Mouse (Mus musculus): Measurements from ENCODE around the gene Slc29a2. TPM values are rescaled to one million over a fixed set of nuclear protein-coding genes. Genes with fewer than 3 reads are reported as not detected.

Slc29a2 gene
- polyA plus RNA-seq, 1 experiment from 2014 or later = 5.8 TPM

- H3K9ac ChIP-seq = peak overlapping the region; percentile 54
- H3K4me1 ChIP-seq = peaks cover 56% of the 10 kb centered on the region
- H3K27ac ChIP-seq = peak overlapping the region; percentile 87
- H3K4me3 ChIP-seq = no peak overlapping the region
- no peaks in the 10 kb centered on the region for H3K36me3 ChIP-seq
- peak; percentile 13; the same call in 1 of the 2 replicates for ATAC-seq (ENCODE audit: insufficient number of reproducible peaks, insufficient read depth, low FRiP score, low TSS enrichment, low read depth)
- H3K4me2 ChIP-seq = peak overlapping the region; percentile 22
- H3K9me3 ChIP-seq = no peaks in the 10 kb centered on the region
- H3K27me3 ChIP-seq = no peaks in the 10 kb centered on the region
- WGBS = 30% methylated on average over 5 of the region's 5 CpGs
These were observed 37.0 kb downstream of the Slc29a2 start for GRCm38 (mm10) chr19:5060365-5061330.

GRCm38 (mm10) chr19:5062041-5062440 lies 38.4 kb downstream of the Slc29a2 start:
- WGBS = 85% methylated on average over 5 of the region's 5 CpGs
- Histone ChIP-seq H3K9ac (no peak overlapping the region), H3K27me3 (no peaks in the 10 kb centered on the region), H3K36me3 (no peaks in the 10 kb centered on the region), H3K4me1 (peaks cover 53% of the 10 kb centered on the region), H3K4me3 (no peak overlapping the region), H3K27ac (no peak overlapping the region), H3K4me2 (no peak overlapping the region), H3K9me3 (no peaks in the 10 kb centered on the region)
- ATAC-seq (ENCODE audit: insufficient number of reproducible peaks, insufficient read depth, low FRiP score, low TSS enrichment, low read depth) = no peak

GRCm38 (mm10) chr19:5062446-5062845 lies 38.8 kb downstream of the Slc29a2 start:
- no peak overlapping the region for H3K4me2 ChIP-seq
- ATAC-seq (ENCODE audit: insufficient number of reproducible peaks, insufficient read depth, low FRiP score, low TSS enrichment, low read depth) = no peak
- no peak overlapping the region for H3K9ac ChIP-seq
- H3K9me3 ChIP-seq = no peaks in the 10 kb centered on the region
- H3K27me3 ChIP-seq = no peaks in the 10 kb centered on the region
- no peaks in the 10 kb centered on the region for H3K36me3 ChIP-seq
- WGBS = 43% methylated on average over 6 of the region's 6 CpGs
- H3K4me3 ChIP-seq = no peak overlapping the region
- peaks cover 57% of the 10 kb centered on the region for H3K4me1 ChIP-seq
- H3K27ac ChIP-seq = no peak overlapping the region

GRCm38 (mm10) chr19:5065104-5065503 lies 41.4 kb downstream of the Slc29a2 start:
- Histone ChIP-seq H3K9me3 (no peaks in the 10 kb centered on the region), H3K4me2 (no peak overlapping the region), H3K4me1 (peaks cover 59% of the 10 kb centered on the region), H3K27ac (no peak overlapping the region), H3K4me3 (no peak overlapping the region), H3K27me3 (peaks cover 9% of the 10 kb centered on the region; the same call in 1 of the 2 replicates), H3K9ac (no peak overlapping the region), H3K36me3 (no peaks in the 10 kb centered on the region)
- 61% methylated on average over 7 of the region's 7 CpGs for WGBS
- ATAC-seq (ENCODE audit: insufficient number of reproducible peaks, insufficient read depth, low FRiP score, low TSS enrichment, low read depth) = no peak

- WGBS = 6% methylated on average over 15 of the region's 15 CpGs
These were observed 43.6 kb downstream of the Slc29a2 start for GRCm38 (mm10) chr19:5067040-5067799.

GRCm38 (mm10) chr19:5067867-5068569 lies 44.4 kb downstream of the Slc29a2 start, which contains the start of gene Cd248:
Cd248 (plus strand) TSS chr19:5068078.
- Histone ChIP-seq H3K9me3 (no peaks in the 10 kb centered on the region), H3K4me2 (peak within 1 kb of the TSS; percentile 74), H3K27ac (peak within 1 kb of the TSS; percentile 99), H3K4me1 (peaks cover 65% of the 10 kb centered on the region), H3K9ac (peak within 1 kb of the TSS; percentile 93), H3K4me3 (peak within 1 kb of the TSS; percentile 78), H3K36me3 (no peaks in the 10 kb centered on the region), H3K27me3 (peaks cover 9% of the 10 kb centered on the region; the same call in 1 of the 2 replicates)
- ATAC-seq (ENCODE audit: insufficient number of reproducible peaks, insufficient read depth, low FRiP score, low TSS enrichment, low read depth) = 0 out of 2 replicates have a peak, but pooled peaks have one; percentile 48
- 1% methylated on average over 46 of the region's 56 CpGs for WGBS

More at GRCm38 (mm10) chr19:5067040-5067799, 43.6 kb downstream of the Slc29a2 start:
- peaks cover 9% of the 10 kb centered on the region; the same call in 1 of the 2 replicates for H3K27me3 ChIP-seq
- no peaks in the 10 kb centered on the region for H3K9me3 ChIP-seq
- peak overlapping the region; percentile 99 for H3K27ac ChIP-seq
- peaks cover 59% of the 10 kb centered on the region for H3K4me1 ChIP-seq
- H3K9ac ChIP-seq = peak overlapping the region; percentile 93
- ATAC-seq (ENCODE audit: insufficient number of reproducible peaks, insufficient read depth, low FRiP score, low TSS enrichment, low read depth) = no peak
- no peaks in the 10 kb centered on the region for H3K36me3 ChIP-seq
- H3K4me3 ChIP-seq = peak overlapping the region; percentile 78
- peak overlapping the region; percentile 74 for H3K4me2 ChIP-seq

GRCm38 (mm10) chr19:5068570-5069234 lies 45.0 kb downstream of the Slc29a2 start:
- Histone ChIP-seq H3K36me3 (no peaks in the 10 kb centered on the region), H3K9me3 (no peaks in the 10 kb centered on the region), H3K4me3 (peak overlapping the region; percentile 78), H3K4me1 (peaks cover 70% of the 10 kb centered on the region), H3K4me2 (peak overlapping the region; percentile 74), H3K27me3 (peaks cover 9% of the 10 kb centered on the region; the same call in 1 of the 2 replicates), H3K27ac (peak overlapping the region; percentile 99), H3K9ac (peak overlapping the region; percentile 93)
- 28% methylated on average over 21 of the region's 21 CpGs for WGBS
- no peak for ATAC-seq (ENCODE audit: insufficient number of reproducible peaks, insufficient read depth, low FRiP score, low TSS enrichment, low read depth)

- peaks cover 10% of the 10 kb centered on the region for H3K27me3 ChIP-seq
- ATAC-seq (ENCODE audit: insufficient number of reproducible peaks, insufficient read depth, low FRiP score, low TSS enrichment, low read depth) = no peak
- peak overlapping the region; percentile 74 for H3K4me2 ChIP-seq
- peak overlapping the region; percentile 93 for H3K9ac ChIP-seq
- H3K36me3 ChIP-seq = no peaks in the 10 kb centered on the region
- peaks cover 74% of the 10 kb centered on the region for H3K4me1 ChIP-seq
- WGBS = 82% methylated on average over 5 of the region's 5 CpGs
- H3K27ac ChIP-seq = peak overlapping the region; percentile 99
- H3K9me3 ChIP-seq = no peaks in the 10 kb centered on the region
- peak overlapping the region; percentile 78 for H3K4me3 ChIP-seq
These were observed 45.8 kb downstream of the Slc29a2 start for GRCm38 (mm10) chr19:5069486-5069885.

- WGBS = 85% methylated on average over 7 of the region's 7 CpGs
- H3K27ac ChIP-seq = peak overlapping the region; percentile 99
- H3K4me3 ChIP-seq = peak overlapping the region; percentile 78
- peaks cover 13% of the 10 kb centered on the region for H3K27me3 ChIP-seq
- peaks cover 71% of the 10 kb centered on the region for H3K4me1 ChIP-seq
- no peak for ATAC-seq (ENCODE audit: insufficient number of reproducible peaks, insufficient read depth, low FRiP score, low TSS enrichment, low read depth)
- H3K36me3 ChIP-seq = no peaks in the 10 kb centered on the region
- peak overlapping the region; percentile 93 for H3K9ac ChIP-seq
- H3K9me3 ChIP-seq = no peaks in the 10 kb centered on the region
- H3K4me2 ChIP-seq = peak overlapping the region; percentile 74
These were observed 46.3 kb downstream of the Slc29a2 start for GRCm38 (mm10) chr19:5069978-5070377.

GRCm38 (mm10) chr19:5071077-5071476 lies 47.4 kb downstream of the Slc29a2 start:
- H3K4me1 ChIP-seq = peaks cover 65% of the 10 kb centered on the region

More at GRCm38 (mm10) chr19:5071077-5071476, 47.4 kb downstream of the Slc29a2 start:
- Histone ChIP-seq H3K27me3 (peaks cover 13% of the 10 kb centered on the region), H3K9me3 (no peaks in the 10 kb centered on the region), H3K9ac (peak overlapping the region; percentile 93), H3K4me2 (peak overlapping the region; percentile 74), H3K27ac (peak overlapping the region; percentile 99), H3K36me3 (no peaks in the 10 kb centered on the region), H3K4me3 (peak overlapping the region; percentile 78)
- no peak for ATAC-seq (ENCODE audit: insufficient number of reproducible peaks, insufficient read depth, low FRiP score, low TSS enrichment, low read depth)
- 6% methylated on average over 11 of the region's 11 CpGs for WGBS

All from embryonic facial prominence, embryonic 13.5 days (tissue).